Mouse (Mus musculus): ENCODE data around the gene Sppl3. TPM values are rescaled to one million over a fixed set of nuclear protein-coding genes. Genes with fewer than 3 reads are reported as not detected.

Gene Sppl3
- total RNA-seq, 2 experiments from 2014 or later: 75.2 to 76.2 TPM

- no peak for DNase-seq (ENCODE audit: low spot score in 2 of 2)
- Histone ChIP-seq H3K4me3 (peak overlapping the region; percentile 92), H3K27ac (peak overlapping the region; percentile 28; the same call in 1 of the 2 replicates)
- no peak for TF ChIP-seq CTCF (conservative IDR thresholded peaks at IDR 0.05)
Measured at GRCm38 (mm10) chr5:115133358-115134066, 122.6 kb downstream of the Sppl3 start.

- TF ChIP-seq CTCF (conservative IDR thresholded peaks at IDR 0.05): no peak
- DNase-seq (ENCODE audit: low spot score in 2 of 2): peak; percentile 88 to 89
- peak within 1 kb of the TSS; percentile 85 for H3K27ac ChIP-seq
- peak within 1 kb of the TSS; percentile 92 for H3K4me3 ChIP-seq
Measured at GRCm38 (mm10) chr5:115134234-115135165, 123.6 kb downstream of the Sppl3 start, which contains the start of gene Unc119b. Unc119b (minus strand) TSS chr5:115134975.

- no peak overlapping the region for H3K4me3 ChIP-seq
- no peak for DNase-seq (ENCODE audit: low spot score in 2 of 2)
- no peak for TF ChIP-seq CTCF (conservative IDR thresholded peaks at IDR 0.05)
- H3K27ac ChIP-seq: no peak overlapping the region
Measured at GRCm38 (mm10) chr5:115139124-115139523, 128.2 kb downstream of the Sppl3 start.

GRCm38 (mm10) chr5:115140726-115141125 lies 129.8 kb downstream of the Sppl3 start:
- no peak for DNase-seq (ENCODE audit: low spot score in 2 of 2)
- Histone ChIP-seq H3K4me3 (no peak overlapping the region), H3K27ac (no peak overlapping the region)
- no peak for TF ChIP-seq CTCF (conservative IDR thresholded peaks at IDR 0.05)

- Histone ChIP-seq H3K4me3 (no peak overlapping the region), H3K27ac (no peak overlapping the region)
- no peak for DNase-seq (ENCODE audit: low spot score in 2 of 2)
- no peak for TF ChIP-seq CTCF (conservative IDR thresholded peaks at IDR 0.05)
Measured at GRCm38 (mm10) chr5:115142166-115142697, 131.3 kb downstream of the Sppl3 start.

GRCm38 (mm10) chr5:115143552-115143951 lies 132.6 kb downstream of the Sppl3 start:
- peak in 1 of 2 experiments; percentile 47 for DNase-seq (ENCODE audit: low spot score in 2 of 2)
- Histone ChIP-seq H3K27ac (peak overlapping the region; percentile 71), H3K4me3 (no peak overlapping the region)
- no peak for TF ChIP-seq CTCF (conservative IDR thresholded peaks at IDR 0.05)

GRCm38 (mm10) chr5:115144471-115144870 lies 133.5 kb downstream of the Sppl3 start:
- H3K27ac ChIP-seq: peak overlapping the region; percentile 71
- no peak overlapping the region for H3K4me3 ChIP-seq
- no peak for DNase-seq (ENCODE audit: low spot score in 2 of 2)
- no peak for TF ChIP-seq CTCF (conservative IDR thresholded peaks at IDR 0.05)

GRCm38 (mm10) chr5:115145253-115145968 lies 134.5 kb downstream of the Sppl3 start:
- Histone ChIP-seq H3K27ac (peak overlapping the region; percentile 71), H3K4me3 (no peak overlapping the region)
- TF ChIP-seq CTCF (conservative IDR thresholded peaks at IDR 0.05): no peak
- no peak for DNase-seq (ENCODE audit: low spot score in 2 of 2)

GRCm38 (mm10) chr5:115145976-115146746 lies 135.2 kb downstream of the Sppl3 start:
- Histone ChIP-seq H3K27ac (peak overlapping the region; percentile 71), H3K4me3 (no peak overlapping the region)
- TF ChIP-seq CTCF (conservative IDR thresholded peaks at IDR 0.05): no peak
- DNase-seq (ENCODE audit: low spot score in 2 of 2): no peak

GRCm38 (mm10) chr5:115146747-115147130 lies 135.8 kb downstream of the Sppl3 start:
- no peak for DNase-seq (ENCODE audit: low spot score in 2 of 2)
- H3K4me3 ChIP-seq: no peak overlapping the region
- no peak overlapping the region for H3K27ac ChIP-seq
- TF ChIP-seq CTCF (conservative IDR thresholded peaks at IDR 0.05): no peak

- no peak overlapping the region for H3K27ac ChIP-seq
- TF ChIP-seq CTCF (conservative IDR thresholded peaks at IDR 0.05): no peak
- DNase-seq (ENCODE audit: low spot score in 2 of 2): no peak
- no peak overlapping the region for H3K4me3 ChIP-seq
Measured at GRCm38 (mm10) chr5:115147388-115147787, 136.5 kb downstream of the Sppl3 start.

GRCm38 (mm10) chr5:115148378-115148777 lies 137.4 kb downstream of the Sppl3 start:
- H3K4me3 ChIP-seq: no peak overlapping the region
- TF ChIP-seq CTCF (conservative IDR thresholded peaks at IDR 0.05): no peak
- H3K27ac ChIP-seq: no peak overlapping the region
- no peak for DNase-seq (ENCODE audit: low spot score in 2 of 2)

Other genes with a start within 250 kb of the Sppl3 start
- 10 to 100 TPM; 39.6 to 48.8 TPM for gene Ankrd13a, start 236.5 kb upstream of the Sppl3 start, total RNA-seq (2021)
- 10 to 100 TPM; 45.7 to 47.5 TPM for gene Git2, start 235.6 kb upstream of the Sppl3 start, total RNA-seq (2021)
- 100 to 1,000 TPM; 136 to 154 TPM for gene 1500011B03Rik, start 187.7 kb upstream of the Sppl3 start, total RNA-seq (2021)
- gene 4930519G04Rik, start 157.5 kb upstream of the Sppl3 start, total RNA-seq (2021): not detected
- under 1 TPM; 0.51 to 0.59 TPM for gene Gm9936, start 152.5 kb upstream of the Sppl3 start, total RNA-seq (2021)
- 1 to 10 TPM; 2.2 to 2.9 TPM for gene Oasl2, start 114.2 kb upstream of the Sppl3 start, total RNA-seq (2021)
- not detected for gene Oasl1, start 87.9 kb upstream of the Sppl3 start, total RNA-seq (2021)
- gene 2210016L21Rik, start 69.0 kb upstream of the Sppl3 start, total RNA-seq (2021): 100 to 1,000 TPM; 184 to 196 TPM
- not detected for gene Hnf1a, start 40.0 kb upstream of the Sppl3 start, total RNA-seq (2021)
- not detected for gene Gm10401, start 87.2 kb downstream of the Sppl3 start, total RNA-seq (2021)
- 1 to 10 TPM; 6.5 to 7.3 TPM for gene Acads, start 108.2 kb downstream of the Sppl3 start, total RNA-seq (2021)
- 10 to 100 TPM; 25.9 to 28.0 TPM for gene Unc119b, start 123.8 kb downstream of the Sppl3 start, total RNA-seq (2021)
- 10 to 100 TPM; 75.7 to 84.7 TPM for gene Mlec, start 147.0 kb downstream of the Sppl3 start, total RNA-seq (2021)
- 100 to 1,000 TPM; 124 to 129 TPM for gene Cabp1, start 183.2 kb downstream of the Sppl3 start, total RNA-seq (2021)
- 100 to 1,000 TPM; 103 to 104 TPM for gene Pop5, start 224.7 kb downstream of the Sppl3 start, total RNA-seq (2021)

Measured in layer of hippocampus, adult 2 months (tissue).